In genomic region chrX:74254153-74254887, GRCm38 (mm10) we compare ENCODE assay signal across 8 mouse cellular contexts. TPM values are rescaled to one million over a fixed set of nuclear protein-coding genes. Genes with fewer than 3 reads are reported as not detected.
DNase-seq lines count a peak whose midpoint lies in the region; ATAC-seq and TF ChIP-seq lines count a peak whose summit lies in the region.

Gene Emd, plus strand, starts transcription at chrX:74254687.

- H3K27ac ChIP-seq in forebrain, embryonic 10.5 days: peak within 1 kb of the TSS; percentile 92
- peak within 1 kb of the TSS; percentile 94 for H3K27ac ChIP-seq in heart, embryonic 15.5 days
- peak within 1 kb of the TSS; percentile 92 for H3K27ac ChIP-seq in liver, postnatal 0 days (ENCODE audit: low read depth)
- H3K27ac ChIP-seq in neural tube, embryonic 14.5 days (ENCODE audit: low read depth, low read length): peak within 1 kb of the TSS; percentile 82

- peak; percentile 51; the same call in 1 of the 2 replicates for TF ChIP-seq EP300 in liver, postnatal 0 days (IDR thresholded peaks at IDR 0.05; ENCODE audit: low read depth)

- H3K4me1 ChIP-seq in forebrain, embryonic 10.5 days: peaks cover 13% of the 10 kb centered on the region
- peaks cover 4% of the 10 kb centered on the region for H3K4me1 ChIP-seq in heart, embryonic 15.5 days (replicated peaks)
- H3K4me1 ChIP-seq in liver, postnatal 0 days (ENCODE audit: insufficient read depth): peaks cover 7% of the 10 kb centered on the region
- 0 out of 2 replicates have a peak, but pooled peaks cover 3% of the 10 kb centered on the region for H3K4me1 ChIP-seq in neural tube, embryonic 14.5 days (ENCODE audit: control insufficient read depth, insufficient read depth, low read length)

- TF ChIP-seq CTCF in liver, postnatal 0 days (IDR thresholded peaks at IDR 0.05; ENCODE audit: low read depth): no peak

- DNase-seq in CD8-positive naive resting alpha-beta T cell, adult 2 months (ENCODE audit: low read depth in 2 of 2, low spot score in 2 of 2): peak; percentile 83
- peak; percentile 72 for DNase-seq in c-Kit-positive CD71-negative TER-119-negative erythroid progenitor cells, embryonic 14.5 days (ENCODE audit: low read depth)
- peak; percentile 86 for DNase-seq in forebrain, embryonic 10.5 days (ENCODE audit: extremely low spot score, low spot score)
- DNase-seq in kidney, postnatal 36 days: peak; percentile 91 to 96
- peak; percentile 89 for DNase-seq in liver, postnatal 0 days
- peak; percentile 84 for DNase-seq in testis, postnatal 10 days (ENCODE audit: low spot score)

- peaks cover 27% of the 10 kb centered on the region for H3K36me3 ChIP-seq in forebrain, embryonic 10.5 days (replicated peaks)
- peaks cover 8% of the 10 kb centered on the region; the same call in 1 of the 2 replicates for H3K36me3 ChIP-seq in heart, embryonic 15.5 days
- H3K36me3 ChIP-seq in liver, postnatal 0 days (replicated peaks; ENCODE audit: insufficient read depth, low read length): peaks cover 6% of the 10 kb centered on the region
- H3K36me3 ChIP-seq in neural tube, embryonic 14.5 days (ENCODE audit: control insufficient read depth, insufficient read depth, low read length): peaks cover 2% of the 10 kb centered on the region

- peak; percentile 94 for ATAC-seq in heart, embryonic 15.5 days (replicated peaks; ENCODE audit: insufficient number of reproducible peaks, insufficient read depth, low FRiP score, low read depth)
- peak; percentile 99 for ATAC-seq in liver, postnatal 0 days
- ATAC-seq in neural tube, embryonic 14.5 days (ENCODE audit: low read depth): peak; percentile 98

- H3K4me3 ChIP-seq in forebrain, embryonic 10.5 days: peak within 1 kb of the TSS; percentile 70
- peak within 1 kb of the TSS; percentile 63 for H3K4me3 ChIP-seq in heart, embryonic 15.5 days
- peak within 1 kb of the TSS; percentile 63 for H3K4me3 ChIP-seq in liver, postnatal 0 days (ENCODE audit: low read depth, low read length)
- peak within 1 kb of the TSS; percentile 46 for H3K4me3 ChIP-seq in neural tube, embryonic 14.5 days (ENCODE audit: low read depth, low read length)

- H3K9ac ChIP-seq in heart, embryonic 15.5 days: peak within 1 kb of the TSS; percentile 68
- H3K9ac ChIP-seq in liver, postnatal 0 days (replicated peaks): peak within 1 kb of the TSS; percentile 74
- H3K9ac ChIP-seq in neural tube, embryonic 14.5 days (replicated peaks; ENCODE audit: low read depth, low read length): peak within 1 kb of the TSS; percentile 60

- WGBS in forebrain, embryonic 10.5 days: 26% methylated on average over 39 of the region's 39 CpGs
- WGBS in heart, embryonic 15.5 days: 22% methylated on average over 39 of the region's 39 CpGs
- 28% methylated on average over 39 of the region's 39 CpGs for WGBS in liver, postnatal 0 days (ENCODE audit: insufficient replicate concordance)
- WGBS in neural tube, embryonic 14.5 days: 27% methylated on average over 39 of the region's 39 CpGs

- peak within 1 kb of the TSS; percentile 70 for H3K4me2 ChIP-seq in heart, embryonic 15.5 days
- H3K4me2 ChIP-seq in liver, postnatal 0 days (ENCODE audit: low read depth, low read length): peak within 1 kb of the TSS; percentile 84
- H3K4me2 ChIP-seq in neural tube, embryonic 14.5 days (ENCODE audit: low read depth, low read length): peak within 1 kb of the TSS; percentile 53

- no peaks in the 10 kb centered on the region for H3K9me3 ChIP-seq in forebrain, embryonic 10.5 days
- no peaks in the 10 kb centered on the region for H3K9me3 ChIP-seq in heart, embryonic 15.5 days (replicated peaks)
- no peaks in the 10 kb centered on the region for H3K9me3 ChIP-seq in liver, postnatal 0 days (ENCODE audit: low read length)
- H3K9me3 ChIP-seq in neural tube, embryonic 14.5 days (ENCODE audit: control insufficient read depth, low read length): no peaks in the 10 kb centered on the region

- 0 out of 2 replicates have a peak, but pooled peaks cover 11% of the 10 kb centered on the region for H3K27me3 ChIP-seq in forebrain, embryonic 10.5 days (ENCODE audit: poor library complexity, severe bottlenecking)
- no peaks in the 10 kb centered on the region for H3K27me3 ChIP-seq in heart, embryonic 15.5 days
- no peaks in the 10 kb centered on the region for H3K27me3 ChIP-seq in liver, postnatal 0 days (ENCODE audit: insufficient read depth, low read length)
- H3K27me3 ChIP-seq in neural tube, embryonic 14.5 days (ENCODE audit: control insufficient read depth, insufficient read depth, low read length): no peaks in the 10 kb centered on the region

RNA-seq across cellular contexts. Expression of gene Emd, which starts in this region (rescaled TPM):
- 22.2 and 25.7 TPM in 2 replicates for polyA plus RNA-seq in forebrain, embryonic 10.5 days (2016; fragmentation: Nextera tagmentation; extraction: Ambion mirVana)
- polyA plus RNA-seq in heart, embryonic 15.5 days (2015; fragmentation: Nextera tagmentation; extraction: Ambion mirVana): 14.5 and 14.9 TPM in 2 replicates
- polyA plus RNA-seq in liver, postnatal 0 days (2015; fragmentation: Nextera tagmentation; extraction: Ambion mirVana): 6.8 and 7.4 TPM in 2 replicates
- polyA plus RNA-seq in neural tube, embryonic 14.5 days (2014; fragmentation: Nextera tagmentation; extraction: Ambion mirVana): 12.6 and 17.0 TPM in 2 replicates

Comparison
In these comparisons a context has a peak if more than half of its experiments do, and no peak if none do; other contexts are left out.
1. Peak in every context shown above with its lines: DNase-seq, ATAC-seq, H3K4me3 ChIP-seq and H3K27ac ChIP-seq.